Mouse (Mus musculus): ENCODE measurements around the gene Gda.

DNA sequence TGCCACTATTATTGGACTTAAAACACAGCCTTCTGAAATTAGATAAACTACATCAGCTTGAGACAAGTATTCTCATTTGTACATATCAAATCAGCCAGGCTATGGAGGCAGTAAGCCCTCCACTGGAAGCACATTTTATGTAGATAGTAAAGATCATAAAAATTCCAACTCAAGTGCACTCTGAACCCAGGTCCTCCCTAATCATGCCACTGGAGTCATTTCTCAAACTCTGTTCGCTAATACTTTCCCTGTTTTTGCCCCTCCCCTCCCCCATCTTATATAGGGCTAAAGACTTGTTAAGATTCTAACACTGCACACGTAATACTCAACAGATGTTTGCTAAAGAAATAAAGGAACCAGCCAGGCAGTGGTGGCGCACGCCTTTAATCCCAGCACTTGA is 39.9 kb downstream of the Gda start:
- TF ChIP-seq POLR2A (IDR thresholded peaks at IDR 0.05; ENCODE audit: insufficient read length, low read depth) (no peak), USF1 (IDR thresholded peaks at IDR 0.05; ENCODE audit: low read depth) (no peak), E2F4 (IDR thresholded peaks at IDR 0.05; ENCODE audit: insufficient read depth) (no peak), REST (IDR thresholded peaks at IDR 0.05; ENCODE audit: insufficient read depth, insufficient read length) (no peak), MAX (IDR thresholded peaks at IDR 0.05; ENCODE audit: low read depth) (no peak), CEBPB (IDR thresholded peaks at IDR 0.05; ENCODE audit: insufficient read depth, poor library complexity, severe bottlenecking) (no peak), SRF (IDR thresholded peaks at IDR 0.05; ENCODE audit: control insufficient read depth, insufficient read length, low read depth) (no peak), TCF12 (IDR thresholded peaks at IDR 0.05; ENCODE audit: insufficient read depth, poor library complexity, severe bottlenecking) (no peak), MYOG (IDR thresholded peaks at IDR 0.05; ENCODE audit: control insufficient read depth in 1 of 3, insufficient read depth in 1 of 3, insufficient read length in 2 of 3, low read depth in 2 of 3) (no peak)
